Mouse (Mus musculus): ENCODE measurements around the gene Olfr1393. TPM values are rescaled to one million over a fixed set of nuclear protein-coding genes. Genes with fewer than 3 reads are reported as not detected.
"Not testable (repeated sequence)": the region's sequence is repeated elsewhere in the genome, so short reads cannot be mapped to it uniquely, and the experiment has no call there.

Olfr1393 gene
- polyA plus RNA-seq, 1 experiment from 2014 or later: 0.16 TPM

DNA sequence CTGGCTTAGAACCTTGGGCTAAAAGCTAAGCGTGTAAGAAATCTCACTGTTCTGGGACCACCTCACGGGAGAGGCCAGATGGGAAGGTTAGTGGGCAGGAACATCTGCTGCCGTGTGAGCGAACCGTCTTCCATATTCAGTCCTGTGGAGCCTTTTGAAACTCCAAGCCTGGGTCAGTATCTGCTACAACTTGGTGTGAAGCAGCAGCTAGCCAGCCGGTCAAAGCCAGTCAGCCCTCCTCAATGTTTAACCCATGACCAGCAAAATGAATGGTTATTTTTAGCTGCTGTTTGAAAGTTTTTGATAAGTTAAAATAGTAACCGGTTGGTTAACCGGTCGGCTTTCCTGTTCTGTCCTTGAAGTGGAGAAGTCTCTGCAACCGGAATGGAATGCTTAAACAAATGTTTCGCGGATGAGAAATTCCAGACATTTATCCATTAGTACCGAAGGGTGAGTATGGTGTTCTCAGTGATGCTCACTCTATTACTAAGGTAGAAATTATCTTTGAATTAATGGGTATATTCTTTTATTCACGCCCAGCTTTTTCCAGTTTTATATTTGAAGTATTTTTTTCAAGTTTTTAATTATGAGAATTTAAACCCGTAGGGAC is 10.0 kb upstream of the Olfr1393 start:
- Histone ChIP-seq H3K9me3 (no peaks in the 10 kb centered on the region), H3K4me1 (peaks cover 27% of the 10 kb centered on the region), H3K36me3 (peaks cover 22% of the 10 kb centered on the region), H3K27me3 (replicated peaks) (no peaks in the 10 kb centered on the region), H3K27ac (replicated peaks) (peak overlapping the region; percentile 75), H3K4me3 (no peak overlapping the region), H3K9ac (no peak overlapping the region), H3K4me2 (peak overlapping the region; percentile 35)
- no peak for ATAC-seq (ENCODE audit: extremely low read depth, insufficient number of reproducible peaks, low FRiP score, low TSS enrichment)
- WGBS: 46% methylated on average over 15 of the region's 15 CpGs

DNA sequence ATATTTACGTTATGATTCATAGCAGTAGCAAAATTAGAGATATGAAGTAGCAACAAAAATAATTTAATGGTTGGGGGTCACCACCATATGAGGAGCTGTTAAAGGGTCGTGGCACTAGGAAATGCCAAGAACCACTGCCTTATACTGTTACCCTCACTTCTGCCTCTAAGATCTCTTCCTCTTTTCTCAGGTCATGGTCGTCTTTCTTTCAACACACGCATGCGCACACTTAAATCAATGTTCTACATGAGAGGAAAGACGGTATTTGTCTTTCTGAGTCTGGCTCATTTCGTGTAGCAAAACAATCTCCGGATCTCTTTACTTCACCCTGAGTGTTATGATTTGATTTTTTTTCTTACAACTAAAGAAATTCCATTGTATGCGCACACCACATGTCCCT is 8.3 kb upstream of the Olfr1393 start:
- WGBS: 91% methylated on average over 9 of the region's 9 CpGs
- Histone ChIP-seq H3K9ac (no peak overlapping the region), H3K36me3 (peaks cover 7% of the 10 kb centered on the region), H3K4me3 (no peak overlapping the region), H3K9me3 (no peaks in the 10 kb centered on the region), H3K27me3 (replicated peaks) (no peaks in the 10 kb centered on the region), H3K4me2 (no peak overlapping the region), H3K27ac (replicated peaks) (no peak overlapping the region), H3K4me1 (peaks cover 27% of the 10 kb centered on the region)
- no peak for ATAC-seq (ENCODE audit: extremely low read depth, insufficient number of reproducible peaks, low FRiP score, low TSS enrichment)

DNA sequence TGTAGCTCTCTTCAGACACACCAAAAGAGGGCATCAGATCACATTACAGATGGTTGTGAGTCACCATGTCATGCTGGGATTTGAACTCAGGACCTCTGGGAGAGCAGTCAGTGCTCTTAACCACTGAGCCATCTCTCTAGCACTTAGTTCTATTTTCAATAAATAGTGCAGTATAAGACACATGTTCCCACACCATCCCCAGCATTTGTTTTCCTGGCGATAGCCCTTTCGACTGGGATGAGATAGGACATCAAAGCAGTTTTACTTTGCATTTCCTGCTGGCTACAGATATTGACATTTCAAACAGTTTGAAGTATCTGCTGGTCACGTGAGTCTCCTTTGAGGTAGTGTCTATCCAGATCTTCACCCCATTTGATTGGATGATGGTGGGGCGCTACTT is 7.7 kb upstream of the Olfr1393 start:
- no peak overlapping the region for H3K4me2 ChIP-seq
- H3K4me1 ChIP-seq: peaks cover 27% of the 10 kb centered on the region
- H3K9ac ChIP-seq: no peak overlapping the region
- ATAC-seq (ENCODE audit: extremely low read depth, insufficient number of reproducible peaks, low FRiP score, low TSS enrichment): no peak
- H3K36me3 ChIP-seq: peaks cover under 1% of the 10 kb centered on the region
- no peaks in the 10 kb centered on the region for H3K27me3 ChIP-seq (replicated peaks)
- H3K27ac ChIP-seq (replicated peaks): no peak overlapping the region
- no peaks in the 10 kb centered on the region for H3K9me3 ChIP-seq
- H3K4me3 ChIP-seq: no peak overlapping the region
- 81% methylated on average over 4 of the region's 4 CpGs for WGBS

DNA sequence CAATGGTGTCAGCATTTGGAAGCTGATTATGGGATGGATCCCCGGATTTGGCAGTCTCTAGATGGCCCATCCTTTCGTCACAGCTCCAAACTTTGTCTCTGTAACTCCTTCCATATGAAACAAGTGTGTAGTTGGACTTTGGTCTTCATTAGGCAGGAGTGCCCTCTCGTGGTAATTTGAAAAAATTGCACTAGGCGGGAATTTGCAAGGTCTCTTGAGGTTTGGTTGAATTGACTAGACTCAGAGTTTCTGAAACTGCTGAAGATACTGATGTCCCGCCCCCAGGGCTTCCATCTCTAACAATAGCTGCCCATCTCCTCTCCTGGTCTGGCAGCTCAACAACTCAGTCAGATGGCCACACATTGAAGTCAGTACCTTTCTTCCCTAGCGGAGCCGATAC is 6.8 kb upstream of the Olfr1393 start:
- H3K4me1 ChIP-seq: peaks cover 21% of the 10 kb centered on the region
- no peak for ATAC-seq (ENCODE audit: extremely low read depth, insufficient number of reproducible peaks, low FRiP score, low TSS enrichment)
- 31% methylated on average over 7 of the region's 7 CpGs for WGBS
- H3K27me3 ChIP-seq (replicated peaks): no peaks in the 10 kb centered on the region
- H3K9ac ChIP-seq: no peak overlapping the region
- no peaks in the 10 kb centered on the region for H3K9me3 ChIP-seq
- H3K4me2 ChIP-seq: no peak overlapping the region
- H3K27ac ChIP-seq (replicated peaks): no peak overlapping the region
- H3K36me3 ChIP-seq: no peaks in the 10 kb centered on the region
- H3K4me3 ChIP-seq: no peak overlapping the region

DNA sequence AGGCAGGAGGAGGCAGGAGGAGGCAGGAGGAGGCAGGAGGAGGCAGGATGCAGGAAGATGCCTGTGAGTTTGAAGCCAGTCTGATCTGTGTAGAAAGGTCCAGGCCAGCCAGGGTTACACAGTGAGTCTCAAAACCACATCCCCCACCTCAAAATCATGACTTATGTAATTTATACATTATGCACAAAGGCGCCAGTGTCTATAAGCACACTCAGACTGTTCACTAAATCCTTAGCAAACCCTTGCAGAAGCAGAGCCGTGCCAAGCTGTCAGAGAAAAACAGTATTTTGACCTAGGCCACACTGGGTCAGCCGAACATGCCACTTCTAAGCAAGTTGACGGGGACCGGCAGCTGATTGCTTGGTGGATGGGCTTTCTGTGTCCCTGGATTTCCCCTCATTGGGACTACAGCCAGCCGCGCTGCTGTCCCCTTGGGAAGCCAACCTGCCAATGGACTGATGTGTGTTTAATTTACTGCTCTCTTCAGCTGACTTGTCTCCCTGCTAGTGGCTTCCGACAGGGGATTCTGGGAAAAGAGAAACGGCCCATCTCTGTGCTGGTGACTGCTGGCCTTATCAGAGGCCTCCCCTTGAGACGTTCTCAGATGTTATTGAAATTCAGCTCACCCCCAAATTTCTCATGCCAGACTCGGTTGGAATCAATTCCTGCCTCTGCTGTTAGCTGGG is 4.1 kb upstream of the Olfr1393 start:
- Histone ChIP-seq H3K4me3 (no peak overlapping the region), H3K4me2 (no peak overlapping the region)
- WGBS: 60% methylated on average over 11 of the region's 11 CpGs

DNA sequence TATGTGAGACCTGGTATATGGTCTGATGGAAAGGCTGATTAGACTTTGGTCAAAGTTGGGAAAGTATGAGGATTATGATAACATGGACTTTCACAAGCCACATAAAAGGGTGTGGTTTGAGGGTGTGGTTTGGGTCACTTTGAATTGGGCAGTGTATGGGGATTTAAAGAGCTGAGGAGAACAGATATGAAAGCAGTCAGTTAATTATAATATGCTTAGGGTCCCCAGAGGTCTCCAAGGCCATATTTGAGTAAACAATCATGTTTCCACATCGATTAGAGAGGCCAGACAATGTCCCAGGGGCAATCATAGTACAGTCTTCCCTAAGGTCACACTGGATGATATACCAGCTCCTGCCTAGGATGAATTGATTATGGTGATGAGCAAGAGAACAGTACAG is 6.9 kb downstream of the Olfr1393 start, which contains the start of gene Olfr1392:
Olfr1392 (plus strand) TSS at position 301 of the 400 bp plus-strand sequence.
- H3K9me3 ChIP-seq; H3K36me3 ChIP-seq; H3K4me1 ChIP-seq; H3K4me3 ChIP-seq; H3K27me3 ChIP-seq (replicated peaks); H3K27ac ChIP-seq (replicated peaks); H3K4me2 ChIP-seq; ATAC-seq (ENCODE audit: extremely low read depth, insufficient number of reproducible peaks, low FRiP score, low TSS enrichment); H3K9ac ChIP-seq: not testable (repeated sequence)
- 70% methylated on average over 1 of the region's 1 CpGs for WGBS

More for the DNA sequence above, 4.1 kb upstream of the Olfr1393 start:
- Histone ChIP-seq H3K9me3 (no peaks in the 10 kb centered on the region), H3K9ac (no peak overlapping the region), H3K36me3 (no peaks in the 10 kb centered on the region), H3K4me1 (no peaks in the 10 kb centered on the region), H3K27ac (replicated peaks) (no peak overlapping the region), H3K27me3 (replicated peaks) (no peaks in the 10 kb centered on the region)
- no peak for ATAC-seq (ENCODE audit: extremely low read depth, insufficient number of reproducible peaks, low FRiP score, low TSS enrichment)

DNA sequence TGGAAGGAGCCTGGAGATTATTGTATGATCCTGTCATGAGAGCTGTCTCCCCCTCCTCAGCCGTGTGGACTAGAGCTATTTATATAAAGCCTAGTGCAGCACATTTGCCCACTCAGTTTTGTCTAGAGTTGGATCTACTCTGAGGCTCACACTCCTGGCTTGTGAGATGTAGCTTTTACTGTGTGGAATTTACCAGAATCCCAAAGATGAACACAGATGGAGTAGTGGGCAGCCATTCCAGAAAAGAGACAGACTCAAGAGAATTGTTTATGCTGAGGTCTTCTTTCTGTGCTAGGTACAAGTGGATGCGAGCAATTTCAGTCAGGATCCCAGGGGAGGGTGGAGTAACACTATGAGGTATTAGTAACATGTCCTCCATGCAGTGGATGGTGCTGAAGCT is 9.1 kb downstream of the Olfr1393 start:
- Histone ChIP-seq H3K27ac (replicated peaks) (no peak overlapping the region), H3K9ac (no peak overlapping the region), H3K9me3 (no peaks in the 10 kb centered on the region), H3K36me3 (no peaks in the 10 kb centered on the region), H3K27me3 (replicated peaks) (no peaks in the 10 kb centered on the region), H3K4me3 (no peak overlapping the region), H3K4me2 (no peak overlapping the region), H3K4me1 (no peaks in the 10 kb centered on the region)
- 53% methylated on average over 2 of the region's 2 CpGs for WGBS
- no peak for ATAC-seq (ENCODE audit: extremely low read depth, insufficient number of reproducible peaks, low FRiP score, low TSS enrichment)

DNA sequence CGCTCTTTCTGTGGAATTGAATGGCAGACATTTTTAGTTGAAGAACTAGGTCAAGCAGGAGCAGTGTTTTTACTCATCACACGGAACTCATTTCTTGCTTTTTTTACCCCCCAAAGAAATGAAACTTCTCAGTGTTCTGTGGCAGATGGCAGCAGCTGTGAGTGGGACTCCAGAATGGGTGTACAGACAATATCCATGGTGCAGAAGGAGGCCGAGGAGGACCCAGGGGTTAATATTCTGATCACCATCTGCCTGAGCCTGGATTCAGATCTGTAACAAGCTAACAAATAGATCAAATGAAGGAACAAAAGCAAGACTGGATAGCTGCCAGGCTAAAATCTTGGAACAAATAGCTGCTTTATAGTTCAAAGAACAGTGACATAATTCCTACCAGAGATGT is 14.7 kb downstream of the Olfr1393 start:
- no peaks in the 10 kb centered on the region for H3K4me1 ChIP-seq
- H3K9me3 ChIP-seq: no peaks in the 10 kb centered on the region
- H3K4me3 ChIP-seq: no peak overlapping the region
- WGBS: 78% methylated on average over 3 of the region's 3 CpGs
- no peak overlapping the region for H3K27ac ChIP-seq (replicated peaks)
- no peaks in the 10 kb centered on the region for H3K27me3 ChIP-seq (replicated peaks)
- no peak overlapping the region for H3K4me2 ChIP-seq
- H3K36me3 ChIP-seq: no peaks in the 10 kb centered on the region
- H3K9ac ChIP-seq: no peak overlapping the region
- ATAC-seq (ENCODE audit: extremely low read depth, insufficient number of reproducible peaks, low FRiP score, low TSS enrichment): no peak

DNA sequence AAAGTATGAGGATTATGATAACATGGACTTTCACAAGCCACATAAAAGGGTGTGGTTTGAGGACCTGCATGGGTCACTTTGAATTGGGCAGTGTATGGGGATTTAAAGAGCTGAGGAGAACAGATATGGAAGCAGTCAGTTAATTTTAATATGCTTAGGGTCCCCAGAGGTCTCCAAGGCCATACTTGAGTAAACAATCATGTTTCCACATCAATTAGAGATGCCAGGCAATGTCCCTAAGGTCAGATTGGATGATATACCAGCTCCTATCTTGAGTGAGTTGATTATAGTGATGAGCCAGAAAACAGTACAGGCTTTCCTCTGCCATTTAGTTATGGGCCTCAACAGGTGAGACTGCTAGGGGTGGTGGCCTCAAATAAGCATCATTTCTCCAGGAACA is 26.3 kb downstream of the Olfr1393 start, which contains the start of gene Olfr10:
Olfr10 (plus strand) TSS at position 301 of the 400 bp plus-strand sequence.
- Histone ChIP-seq H3K9me3 (no peaks in the 10 kb centered on the region), H3K4me2 (no peak within 1 kb of the TSS), H3K4me1 (no peaks in the 10 kb centered on the region), H3K9ac (no peak within 1 kb of the TSS), H3K36me3 (no peaks in the 10 kb centered on the region), H3K4me3 (no peak within 1 kb of the TSS), H3K27ac (replicated peaks) (no peak within 1 kb of the TSS), H3K27me3 (replicated peaks) (no peaks in the 10 kb centered on the region)
- ATAC-seq (ENCODE audit: extremely low read depth, insufficient number of reproducible peaks, low FRiP score, low TSS enrichment): no peak

DNA sequence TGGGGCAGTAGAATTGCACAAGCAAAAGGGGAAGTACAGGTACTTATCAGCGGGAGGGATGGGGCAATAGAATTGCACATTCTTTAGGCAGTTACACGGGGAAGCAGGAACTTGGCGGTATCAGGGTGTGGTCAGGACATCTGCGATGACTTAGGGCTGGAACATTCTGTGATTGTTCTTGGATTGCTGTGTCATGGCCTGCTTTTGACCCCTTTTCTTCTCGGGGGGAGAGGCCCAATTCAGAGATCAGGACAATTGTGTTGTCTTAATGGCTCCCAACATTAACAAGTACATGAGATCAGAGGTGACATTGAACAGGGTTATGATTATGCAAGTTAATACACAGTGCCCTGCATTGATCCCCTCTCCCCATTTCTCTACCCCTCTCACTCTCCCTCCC is 30.4 kb downstream of the Olfr1393 start:
- WGBS: 75% methylated on average over 5 of the region's 5 CpGs
- H3K4me2 ChIP-seq; H3K9ac ChIP-seq; H3K4me1 ChIP-seq; H3K4me3 ChIP-seq; ATAC-seq (ENCODE audit: extremely low read depth, insufficient number of reproducible peaks, low FRiP score, low TSS enrichment); H3K27me3 ChIP-seq (replicated peaks); H3K9me3 ChIP-seq; H3K27ac ChIP-seq (replicated peaks); H3K36me3 ChIP-seq: not testable (repeated sequence)

DNA sequence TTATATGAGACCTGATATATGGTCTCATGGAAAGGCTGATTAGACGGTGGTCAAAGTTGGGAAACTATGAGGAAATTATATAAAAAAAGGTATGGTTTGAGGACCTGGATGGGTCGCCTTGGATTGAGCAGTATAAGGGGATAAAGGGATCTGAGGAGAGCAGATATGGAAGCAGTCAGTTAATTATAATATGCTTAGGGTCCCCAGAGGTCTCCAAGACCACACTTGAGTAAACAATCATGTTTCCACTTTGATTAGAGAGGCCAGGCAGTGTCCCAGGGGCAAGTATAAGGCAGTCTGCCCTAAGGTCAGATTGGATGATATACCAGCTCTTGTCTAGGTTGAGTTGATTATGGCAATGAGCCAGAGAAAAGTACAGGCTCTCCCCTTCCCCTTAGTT is 44.3 kb downstream of the Olfr1393 start, which contains the start of gene Olfr1391:
Olfr1391 (plus strand) TSS at position 301 of the 400 bp plus-strand sequence.
- WGBS: 60% methylated on average over 2 of the region's 2 CpGs
- no peak within 1 kb of the TSS for H3K9ac ChIP-seq
- H3K4me2 ChIP-seq: no peak within 1 kb of the TSS
- no peak within 1 kb of the TSS for H3K27ac ChIP-seq (replicated peaks)
- H3K36me3 ChIP-seq: no peaks in the 10 kb centered on the region
- no peaks in the 10 kb centered on the region for H3K9me3 ChIP-seq
- H3K27me3 ChIP-seq (replicated peaks): no peaks in the 10 kb centered on the region
- H3K4me1 ChIP-seq: no peaks in the 10 kb centered on the region
- no peak within 1 kb of the TSS for H3K4me3 ChIP-seq
- ATAC-seq (ENCODE audit: extremely low read depth, insufficient number of reproducible peaks, low FRiP score, low TSS enrichment): no peak

DNA sequence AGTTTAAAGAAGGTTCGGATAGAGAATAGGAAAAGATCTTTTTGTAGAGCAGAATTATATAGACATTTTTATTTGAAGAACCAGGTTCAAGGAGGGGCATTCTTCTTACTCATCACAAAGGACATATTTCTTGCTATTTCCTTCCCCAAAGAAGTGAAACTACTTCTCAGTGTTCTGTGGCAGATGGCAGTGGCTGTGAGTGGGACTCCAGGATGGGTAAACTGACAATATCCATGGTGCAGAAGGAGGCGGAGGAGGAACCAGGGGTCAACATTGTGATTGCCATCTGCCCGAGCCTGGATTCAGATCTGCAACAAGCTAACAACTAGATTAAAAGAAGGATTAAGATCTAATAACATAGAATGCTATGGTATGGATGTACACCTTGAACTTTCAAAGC is 48.6 kb downstream of the Olfr1393 start:
- no peaks in the 10 kb centered on the region for H3K27me3 ChIP-seq (replicated peaks)
- no peak overlapping the region for H3K27ac ChIP-seq (replicated peaks)
- H3K4me2 ChIP-seq: no peak overlapping the region
- WGBS: 73% methylated on average over 3 of the region's 3 CpGs
- no peak for ATAC-seq (ENCODE audit: extremely low read depth, insufficient number of reproducible peaks, low FRiP score, low TSS enrichment)
- H3K9me3 ChIP-seq: no peaks in the 10 kb centered on the region
- no peak overlapping the region for H3K4me3 ChIP-seq
- no peaks in the 10 kb centered on the region for H3K36me3 ChIP-seq
- H3K9ac ChIP-seq: no peak overlapping the region
- no peaks in the 10 kb centered on the region for H3K4me1 ChIP-seq
